Mouse (Mus musculus) neural tube, embryonic 11.5 days (tissue): ENCODE results near the gene Znrd1as. TPM values are rescaled to one million over a fixed set of nuclear protein-coding genes. Genes with fewer than 3 reads are reported as not detected.

Experiments used
- ATAC-seq: fragments of 200-750 bp; cut with Nextera tagmentation; 2 replicates; pipeline ENCODE4 v1.8.0; 2017; ENCODE audit warnings: moderate number of reproducible peaks, mild to moderate bottlenecking, moderate TSS enrichment, moderate library complexity; ENCODE audit not compliant: insufficient read depth, low FRiP score, low TSS enrichment
- DNase-seq: peaks from one replicate; pipeline ENCODE4 v3.0.0-alpha.2; 2015; ENCODE audit warnings: low spot score
- H3K27ac ChIP-seq: fragments of 300-500 bp; sonication (generic); 2 replicates; pipeline ENCODE4 v1.5.1; 2014; ENCODE audit warnings: low read depth, mild to moderate bottlenecking, low read length
- H3K27me3 ChIP-seq: fragments of 300-500 bp; sonication (generic); 2 replicates; pipeline ENCODE4 v1.6.1; 2014; ENCODE audit warnings: mild to moderate bottlenecking, low read length, mixed read lengths; ENCODE audit not compliant: control insufficient read depth, insufficient read depth
- H3K36me3 ChIP-seq: fragments of 300-500 bp; sonication (generic); 2 replicates; pipeline ENCODE4 v1.6.1; 2014; ENCODE audit warnings: mild to moderate bottlenecking, low read length, moderate library complexity, mixed read lengths; ENCODE audit not compliant: control insufficient read depth, insufficient read depth
- H3K4me1 ChIP-seq: fragments of 300-500 bp; sonication (generic); 2 replicates; pipeline ENCODE4 v1.6.1; 2014; ENCODE audit warnings: low read length, mixed read lengths; ENCODE audit not compliant: control insufficient read depth, insufficient read depth
- H3K4me2 ChIP-seq: fragments of 300-500 bp; sonication (generic); 2 replicates; pipeline ENCODE4 v1.6.1; 2014; ENCODE audit warnings: low read depth, mild to moderate bottlenecking, moderate library complexity
- H3K4me3 ChIP-seq: fragments of 300-500 bp; sonication (generic); 2 replicates; pipeline ENCODE4 v1.5.1; 2014; ENCODE audit warnings: low read depth, low read length
- H3K9ac ChIP-seq: fragments of 300-500 bp; sonication (generic); 2 replicates; pipeline ENCODE4 v1.6.1; 2014; ENCODE audit warnings: mild to moderate bottlenecking, low read length
- H3K9me3 ChIP-seq: fragments of 300-500 bp; sonication (generic); 2 replicates; pipeline ENCODE4 v1.6.1; 2016; ENCODE audit warnings: low read length; ENCODE audit not compliant: control insufficient read depth
- WGBS: fragments of 180-500 bp; shearing (Covaris S2); extraction: QIAGEN DNeasy Blood & Tissue Kit; methylation state at CpG from one replicate; pipeline ENCODE4 v1.1.7; 2014; 5-methylcytosine and 5-hydroxymethylcytosine counted together
- polyA plus RNA-seq: library from polyadenylated mRNA; unstranded; fragments of >200 nt; fragmentation: Nextera tagmentation; extraction: Ambion mirVana; gene quantifications from 2 replicates; pipeline ENCODE4 v1.2.1, GENCODE M21; 2014

The Znrd1as gene
- polyA plus RNA-seq, 1 experiment from 2014 or later: 7.8 TPM

- WGBS: 77% methylated on average over 5 of the region's 5 CpGs
- Histone ChIP-seq H3K4me1 (no peaks in the 10 kb centered on the region), H3K4me2 (no peak overlapping the region), H3K27ac (no peak overlapping the region), H3K27me3 (no peaks in the 10 kb centered on the region), H3K9me3 (no peaks in the 10 kb centered on the region), H3K9ac (no peak overlapping the region), H3K4me3 (no peak overlapping the region), H3K36me3 (peaks cover 4% of the 10 kb centered on the region)
- no peak for DNase-seq
- ATAC-seq: no peak
Measured at GRCm38 (mm10) chr17:37012141-37012540, 53.7 kb downstream of the Znrd1as start.

Other genes starting within 250 kb of the Znrd1as start
- gene H2-M10.5, start 185.7 kb upstream of the Znrd1as start, polyA plus RNA-seq: not detected in 2 replicates
- gene H2-M10.6, start 146.4 kb upstream of the Znrd1as start, polyA plus RNA-seq: not detected in 2 replicates
- gene Trim26, start 121.5 kb upstream of the Znrd1as start, polyA plus RNA-seq: 33.7 and 37.5 TPM in 2 replicates
- gene Trim15, start 91.4 kb upstream of the Znrd1as start, polyA plus RNA-seq: 0.42 and 0.66 TPM in 2 replicates
- 5.7 and 7.5 TPM in 2 replicates for gene Trim10, start 89.0 kb upstream of the Znrd1as start, polyA plus RNA-seq
- not detected in 2 replicates for gene Trim40, start 68.5 kb upstream of the Znrd1as start, polyA plus RNA-seq
- gene Trim31, start 60.5 kb upstream of the Znrd1as start, polyA plus RNA-seq: not detected in 2 replicates
- gene Rnf39, start 15.7 kb upstream of the Znrd1as start, polyA plus RNA-seq: 0.93 and 1.1 TPM in 2 replicates
- 151 and 162 TPM in 2 replicates for gene Ppp1r11, start 6.9 kb upstream of the Znrd1as start, polyA plus RNA-seq
- 84.7 and 90.2 TPM in 2 replicates for gene Znrd1, start within 50 bp of the Znrd1as start, polyA plus RNA-seq
- not detected in 2 replicates for gene 2410137M14Rik, start 22.6 kb downstream of the Znrd1as start, polyA plus RNA-seq
- 0.59 and 1.1 TPM in 2 replicates for gene H2-M5, start 30.9 kb downstream of the Znrd1as start, polyA plus RNA-seq
- 128 and 135 TPM in 2 replicates for gene Zfp57, start 42.6 kb downstream of the Znrd1as start, polyA plus RNA-seq
- gene Mog, start 64.8 kb downstream of the Znrd1as start, polyA plus RNA-seq: 0.23 and 0.40 TPM in 2 replicates
- 21.3 and 22.7 TPM in 2 replicates for gene Gabbr1, start 87.4 kb downstream of the Znrd1as start, polyA plus RNA-seq
- not detected in 2 replicates for gene Olfr90, start 129.9 kb downstream of the Znrd1as start, polyA plus RNA-seq
- not detected in 2 replicates for gene Olfr91, start 139.7 kb downstream of the Znrd1as start, polyA plus RNA-seq
- gene Olfr92, start 161.5 kb downstream of the Znrd1as start, polyA plus RNA-seq: not detected in 2 replicates
- not detected in 2 replicates for gene Olfr93, start 202.9 kb downstream of the Znrd1as start, polyA plus RNA-seq
- gene Ubd, start 235.3 kb downstream of the Znrd1as start, polyA plus RNA-seq: not detected in 2 replicates
- not detected in 2 replicates for gene Olfr94, start 242.4 kb downstream of the Znrd1as start, polyA plus RNA-seq